In genomic region chr10:49256247-49256939, GRCm38 (mm10) we compare ENCODE assay signal across 10 mouse cellular contexts.
DNase-seq lines count a peak whose midpoint lies in the region; ATAC-seq lines count a peak whose summit lies in the region.
"Had no signal": no experiment of that assay in that cellular context is flagged by ENCODE, and none has a peak within 500 bp of the region (broad histone marks: within the 10 kb centered on the region; RNA-seq: fewer than 3 reads in every experiment).

No protein-coding gene starts in this region.

- 1% methylated on average over 2 of the region's 2 CpGs for WGBS in forebrain, embryonic 13.5 days
- WGBS in midbrain, embryonic 12.5 days: 1% methylated on average over 2 of the region's 2 CpGs

- H3K4me1 ChIP-seq in forebrain, embryonic 13.5 days: 0 out of 2 replicates have a peak, but pooled peaks cover 7% of the 10 kb centered on the region
- H3K4me1 ChIP-seq in midbrain, embryonic 12.5 days: no peaks in the 10 kb centered on the region

- H3K4me2 ChIP-seq in forebrain, embryonic 13.5 days: peak overlapping the region; percentile 46
- peak overlapping the region; percentile 34 for H3K4me2 ChIP-seq in midbrain, embryonic 12.5 days (replicated peaks)

- no peaks in the 10 kb centered on the region for H3K9me3 ChIP-seq in forebrain, embryonic 13.5 days (replicated peaks)
- H3K9me3 ChIP-seq in midbrain, embryonic 12.5 days: no peaks in the 10 kb centered on the region

- H3K4me3 ChIP-seq in forebrain, embryonic 13.5 days: no peak overlapping the region
- H3K4me3 ChIP-seq in midbrain, embryonic 12.5 days: no peak overlapping the region

- peak; percentile 97 for ATAC-seq in forebrain, embryonic 13.5 days
- peak; percentile 95 for ATAC-seq in midbrain, embryonic 12.5 days (ENCODE audit: low FRiP score, low read depth)

- H3K27ac ChIP-seq in forebrain, embryonic 13.5 days: peak overlapping the region; percentile 87
- peak overlapping the region; percentile 88 for H3K27ac ChIP-seq in midbrain, embryonic 12.5 days (replicated peaks)

- peak; percentile 6 for DNase-seq in right cerebral cortex, adult 18-20 months
- DNase-seq in right cerebral cortex, postnatal 25 days: no peak
- no peak for DNase-seq in kidney, postnatal 14 days
- no peak for DNase-seq in ovary, postnatal 36 days (ENCODE audit: low spot score)
- DNase-seq in cerebellum, adult 11-12 months: no peak
- DNase-seq: adrenal gland, adult 8-10 months; cerebellum, postnatal 25 days; kidney, adult 18-20 months had no signal

- no peaks in the 10 kb centered on the region for H3K27me3 ChIP-seq in forebrain, embryonic 13.5 days
- H3K27me3 ChIP-seq in midbrain, embryonic 12.5 days: no peaks in the 10 kb centered on the region

- no peak overlapping the region for H3K9ac ChIP-seq in forebrain, embryonic 13.5 days
- H3K9ac ChIP-seq in midbrain, embryonic 12.5 days (replicated peaks): no peak overlapping the region

- H3K36me3 ChIP-seq in forebrain, embryonic 13.5 days (ENCODE audit: poor library complexity, severe bottlenecking): no peaks in the 10 kb centered on the region
- H3K36me3 ChIP-seq in midbrain, embryonic 12.5 days: no peaks in the 10 kb centered on the region
